Mouse (Mus musculus): ENCODE results near the gene Ltb4r2.

DNA sequence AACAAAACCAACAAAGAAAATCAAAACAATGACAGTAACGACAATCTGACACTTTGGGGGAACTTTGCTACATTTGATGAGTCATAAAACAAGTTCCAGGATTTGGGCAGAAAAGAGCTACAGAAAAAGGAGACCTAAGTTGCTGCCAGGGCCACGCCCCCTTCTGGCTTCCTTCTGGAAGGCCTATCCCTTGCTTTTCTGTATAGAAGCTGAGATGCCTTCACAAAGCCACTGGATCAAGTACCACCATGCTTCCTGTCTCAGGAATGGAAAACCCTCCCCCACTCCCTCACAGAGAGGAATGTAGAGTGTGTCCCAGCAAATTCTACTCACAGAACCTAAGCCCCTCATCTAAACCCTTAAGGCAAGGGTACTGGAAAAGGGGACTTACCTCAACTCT, 32.7 kb downstream of the Ltb4r2 start:
- no peak for TF ChIP-seq CTCF (IDR thresholded peaks at IDR 0.05; ENCODE audit: low read depth)
- no peak for TF ChIP-seq EP300 (IDR thresholded peaks at IDR 0.05; ENCODE audit: low read depth)
